Comparison of ENCODE assay signal across 22 mouse cellular contexts in genomic region chr12:72525588-72525987, GRCm38 (mm10). TPM values are rescaled to one million over a fixed set of nuclear protein-coding genes. Genes with fewer than 3 reads are reported as not detected.
DNase-seq lines count a peak whose midpoint lies in the region; ATAC-seq and TF ChIP-seq lines count a peak whose summit lies in the region.
"Had no signal": no experiment of that assay in that cellular context is flagged by ENCODE, and none has a peak within 500 bp of the region (broad histone marks: within the 10 kb centered on the region; RNA-seq: fewer than 3 reads in every experiment).

No protein-coding gene starts in this region.

- intact Hi-C loops in heart, postnatal 14 days (cut with DNase I) = no loop called here

- no peaks in the 10 kb centered on the region for H3K27me3 ChIP-seq in liver, embryonic 14.5 days (ENCODE audit: control insufficient read depth, insufficient read depth, low read length)
- no peaks in the 10 kb centered on the region for H3K27me3 ChIP-seq in intestine, embryonic 16.5 days (replicated peaks; ENCODE audit: control insufficient read depth, insufficient read depth, low read length)
- H3K27me3 ChIP-seq: forebrain, embryonic 13.5 days; heart, embryonic 13.5 days; hindbrain, embryonic 13.5 days had no signal

- TF ChIP-seq CTCF in liver, embryonic 14.5 days (IDR thresholded peaks at IDR 0.05; ENCODE audit: low read depth) = no peak

- peaks cover 0 to 4% of the 10 kb centered on the region in 2 experiments; a peak in 1 of 4 replicates for H3K4me1 ChIP-seq in liver, embryonic 14.5 days (replicated peaks; ENCODE audit: control insufficient read depth in 2 of 2, insufficient read depth in 2 of 2, low read length in 1 of 2)
- no peaks in the 10 kb centered on the region for H3K4me1 ChIP-seq in intestine, embryonic 16.5 days (ENCODE audit: control insufficient read depth, insufficient read depth, low read length)
- H3K4me1 ChIP-seq: embryonic facial prominence, embryonic 10.5 days; forebrain, embryonic 13.5 days; hindbrain, embryonic 13.5 days had no signal

- ATAC-seq in liver, embryonic 14.5 days (ENCODE audit: insufficient read depth) = no peak
- peak; percentile 77 for ATAC-seq in megakaryocyte-erythroid progenitor cell, adult 5-6 weeks (replicated peaks; ENCODE audit: low FRiP score, low TSS enrichment, poor library complexity, severe bottlenecking)
- no peak for ATAC-seq in intestine, embryonic 16.5 days
- no peak for ATAC-seq in granulocyte monocyte progenitor cell, adult 5-6 weeks (replicated peaks; ENCODE audit: poor library complexity, severe bottlenecking)
- ATAC-seq: CD4-positive, CD25-positive, alpha-beta regulatory T cell, adult 4 months; forebrain, embryonic 13.5 days; forebrain, postnatal 0 days; hindbrain, postnatal 0 days had no signal

- H3K36me3 ChIP-seq in liver, embryonic 14.5 days (replicated peaks; ENCODE audit: control insufficient read depth, insufficient read depth, low read depth) = no peaks in the 10 kb centered on the region
- no peaks in the 10 kb centered on the region for H3K36me3 ChIP-seq in intestine, embryonic 16.5 days (ENCODE audit: control insufficient read depth, insufficient read depth, low read length)
- H3K36me3 ChIP-seq: embryonic facial prominence, embryonic 10.5 days; G1E; heart, embryonic 13.5 days; hindbrain, embryonic 13.5 days had no signal

- no peaks in the 10 kb centered on the region for H3K9me3 ChIP-seq in liver, embryonic 14.5 days (ENCODE audit: control insufficient read depth, low read length)
- no peaks in the 10 kb centered on the region for H3K9me3 ChIP-seq in intestine, embryonic 16.5 days (ENCODE audit: control insufficient read depth, low read length)
- H3K9me3 ChIP-seq: forebrain, embryonic 13.5 days; hindbrain, embryonic 13.5 days had no signal

- DNase-seq in heart, adult 11 months = peak; percentile 70
- DNase-seq in heart, postnatal 14 days = no peak
- peak; percentile 39 for DNase-seq in c-Kit-positive CD71-positive TER-119-negative erythroid progenitor cells, embryonic 14.5 days (ENCODE audit: low read depth)
- peak in 2 of 3 experiments; percentile 10 to 23 for DNase-seq in liver, embryonic 14.5 days (ENCODE audit: low read depth in 3 of 3, low spot score in 3 of 3)
- DNase-seq: adrenal gland, adult 2 months; adrenal gland, postnatal 25 days; B cell, adult 2 months; cerebellum, adult 11 months; cerebellum, adult 9-10 months; forebrain, postnatal 0 days; gastrocnemius, postnatal 14 days; heart, postnatal 4 days had no signal

- no peak overlapping the region; the same call in 1 of the 2 replicates for H3K4me2 ChIP-seq in liver, embryonic 14.5 days (ENCODE audit: low read depth)
- no peak overlapping the region for H3K4me2 ChIP-seq in intestine, embryonic 16.5 days (ENCODE audit: low read depth, low read length)
- H3K4me2 ChIP-seq: forebrain, embryonic 13.5 days; heart, embryonic 13.5 days; hindbrain, embryonic 13.5 days had no signal

- no peak overlapping the region for H3K4me3 ChIP-seq in liver, embryonic 14.5 days (ENCODE audit: insufficient read depth in 1 of 2, low read depth in 2 of 2, low read length in 2 of 2)
- no peak overlapping the region for H3K4me3 ChIP-seq in intestine, embryonic 16.5 days (ENCODE audit: low read length)
- H3K4me3 ChIP-seq: embryonic facial prominence, embryonic 10.5 days; forebrain, embryonic 13.5 days; heart, embryonic 13.5 days; hindbrain, embryonic 13.5 days had no signal

- no peak overlapping the region for H3K27ac ChIP-seq in liver, embryonic 14.5 days
- H3K27ac ChIP-seq in intestine, embryonic 16.5 days (ENCODE audit: low read length) = no peak overlapping the region
- H3K27ac ChIP-seq: embryonic facial prominence, embryonic 10.5 days; forebrain, embryonic 13.5 days; heart, embryonic 13.5 days; hindbrain, embryonic 13.5 days; hindbrain, postnatal 0 days had no signal

- 16% methylated on average over 4 of the region's 4 CpGs for WGBS in liver, embryonic 14.5 days (ENCODE audit: insufficient replicate concordance)
- 73% methylated on average over 4 of the region's 4 CpGs for WGBS in intestine, embryonic 16.5 days

- peak; percentile 38; the same call in 1 of the 2 replicates for TF ChIP-seq EP300 in liver, embryonic 14.5 days (IDR thresholded peaks at IDR 0.05; ENCODE audit: low read depth)

- H3K9ac ChIP-seq in liver, embryonic 14.5 days (replicated peaks) = no peak overlapping the region
- H3K9ac ChIP-seq in intestine, embryonic 16.5 days (ENCODE audit: low read depth, low read length) = no peak overlapping the region
- H3K9ac ChIP-seq: forebrain, embryonic 13.5 days; forebrain, postnatal 0 days; heart, embryonic 13.5 days; hindbrain, embryonic 13.5 days had no signal

RNA-seq across cellular contexts. Expression of gene Pcnx4, which starts 10.6 kb away (rescaled TPM):
- 1 to 10 TPM; 3.4 to 3.5 TPM for total RNA-seq in heart, postnatal 14 days (2021)
- 1.6 TPM in 2 replicates for polyA plus RNA-seq in liver, embryonic 14.5 days (2012; rRNA removed)
- 2.1 and 2.6 TPM in 2 replicates for polyA plus RNA-seq in liver, embryonic 14.5 days (2014; fragmentation: Nextera tagmentation; extraction: Ambion mirVana)
- total RNA-seq in megakaryocyte-erythroid progenitor cell, adult 5-6 weeks (2014; fragmentation: Nextera tagmentation) = 2.3 and 4.4 TPM in 2 replicates
- 2.9 and 4.1 TPM in 2 replicates for total RNA-seq in megakaryocyte-erythroid progenitor cell, adult 5-6 weeks (2017)
- polyA plus RNA-seq in intestine, embryonic 16.5 days (2015; fragmentation: Nextera tagmentation; extraction: Ambion mirVana) = 6.7 and 6.8 TPM in 2 replicates
- 2.1 and 3.5 TPM in 2 replicates for total RNA-seq in granulocyte monocyte progenitor cell, adult 5-6 weeks (2014; fragmentation: Nextera tagmentation)
- total RNA-seq in granulocyte monocyte progenitor cell, adult 5-6 weeks (2017) = 1.1 and 1.2 TPM in 2 replicates

Comparison
In these comparisons a context has a peak if more than half of its experiments do, and no peak if none do; other contexts are left out.
1. DNase-seq: peak in heart, adult 11 months (single experiment), c-Kit-positive CD71-positive TER-119-negative erythroid progenitor cells, embryonic 14.5 days (single experiment) and liver, embryonic 14.5 days (2 of 3); none in heart, postnatal 14 days (0 of 2).